Mouse (Mus musculus) forebrain, embryonic 15.5 days (tissue): ENCODE measurements at regions not wholly inside any gene's neighbourhood (a gene's known extent, or its start where the extent isn't known, plus 50 kb on each side); places are given as distances from the start of the nearest gene placed in this dataset.
A peak's percentile ranks its signal among the peaks of the same experiment; 100 is the strongest.

Experiments
- ATAC-seq: fragments of 200-750 bp; cut with Nextera tagmentation; replicated peaks from 2 replicates; pipeline ENCODE4 v1.8.0; 2017; ENCODE audit warnings: mild to moderate bottlenecking, moderate TSS enrichment, moderate library complexity
- H3K27ac ChIP-seq: fragments of 300-500 bp; sonication (generic); replicated peaks from 2 replicates; pipeline ENCODE4 v1.5.1; 2015; ENCODE audit warnings: mild to moderate bottlenecking, inconsistent platforms
- H3K27me3 ChIP-seq: fragments of 300-500 bp; sonication (generic); 2 replicates; pipeline ENCODE4 v1.6.1; 2015; ENCODE audit warnings: inconsistent platforms
- H3K36me3 ChIP-seq: fragments of 300-500 bp; sonication (generic); 2 replicates; pipeline ENCODE4 v1.6.1; 2015; ENCODE audit warnings: mild to moderate bottlenecking, inconsistent platforms
- H3K4me1 ChIP-seq: fragments of 300-500 bp; sonication (generic); 2 replicates; pipeline ENCODE4 v1.6.1; 2015; ENCODE audit warnings: inconsistent platforms
- H3K4me2 ChIP-seq: fragments of 300-500 bp; sonication (generic); replicated peaks from 2 replicates; pipeline ENCODE4 v1.6.1; 2015; ENCODE audit warnings: mild to moderate bottlenecking, inconsistent platforms
- H3K4me3 ChIP-seq: fragments of 300-500 bp; sonication (generic); 2 replicates; pipeline ENCODE4 v1.5.1; 2015; ENCODE audit warnings: mild to moderate bottlenecking, inconsistent platforms
- H3K9ac ChIP-seq: fragments of 300-500 bp; sonication (generic); replicated peaks from 2 replicates; pipeline ENCODE4 v1.6.1; 2015; ENCODE audit warnings: mild to moderate bottlenecking, inconsistent platforms
- H3K9me3 ChIP-seq: fragments of 300-500 bp; sonication (generic); 2 replicates; pipeline ENCODE4 v1.6.1; 2016; ENCODE audit warnings: inconsistent platforms
- WGBS: fragments of 180-500 bp; shearing (Covaris S2); methylation state at CpG from one replicate; pipeline ENCODE4 v1.1.7; 2015; ENCODE audit warnings: mixed read lengths; 5-methylcytosine and 5-hydroxymethylcytosine counted together

DNA sequence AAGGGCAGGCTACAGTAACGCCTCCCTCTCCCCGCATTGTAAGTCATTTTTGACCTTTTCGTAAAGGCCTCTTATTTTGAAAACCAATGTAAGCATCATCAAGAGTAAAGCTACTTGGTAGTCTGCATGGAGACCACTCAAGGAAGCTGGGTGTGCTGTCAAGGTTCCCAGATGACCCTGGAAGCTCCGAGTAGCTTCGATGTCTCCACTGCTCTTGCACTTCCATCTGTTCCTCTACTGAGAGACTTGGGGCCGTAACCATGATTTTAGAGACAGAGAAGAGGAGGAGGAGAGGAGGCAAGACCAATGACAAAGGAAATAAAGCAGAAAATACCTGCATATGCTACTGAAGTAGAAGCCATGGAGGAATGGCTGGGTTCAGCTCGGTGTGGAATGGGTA is 256.0 kb downstream of the Gm11361 start:
- Histone ChIP-seq H3K4me3 (no peak overlapping the region), H3K9me3 (no peaks in the 10 kb centered on the region), H3K9ac (no peak overlapping the region), H3K4me2 (no peak overlapping the region), H3K27me3 (no peaks in the 10 kb centered on the region), H3K27ac (peak overlapping the region; percentile 57), H3K36me3 (no peaks in the 10 kb centered on the region), H3K4me1 (peaks cover 15% of the 10 kb centered on the region)
- ATAC-seq = no peak
- 89% methylated on average over 7 of the region's 7 CpGs for WGBS

DNA sequence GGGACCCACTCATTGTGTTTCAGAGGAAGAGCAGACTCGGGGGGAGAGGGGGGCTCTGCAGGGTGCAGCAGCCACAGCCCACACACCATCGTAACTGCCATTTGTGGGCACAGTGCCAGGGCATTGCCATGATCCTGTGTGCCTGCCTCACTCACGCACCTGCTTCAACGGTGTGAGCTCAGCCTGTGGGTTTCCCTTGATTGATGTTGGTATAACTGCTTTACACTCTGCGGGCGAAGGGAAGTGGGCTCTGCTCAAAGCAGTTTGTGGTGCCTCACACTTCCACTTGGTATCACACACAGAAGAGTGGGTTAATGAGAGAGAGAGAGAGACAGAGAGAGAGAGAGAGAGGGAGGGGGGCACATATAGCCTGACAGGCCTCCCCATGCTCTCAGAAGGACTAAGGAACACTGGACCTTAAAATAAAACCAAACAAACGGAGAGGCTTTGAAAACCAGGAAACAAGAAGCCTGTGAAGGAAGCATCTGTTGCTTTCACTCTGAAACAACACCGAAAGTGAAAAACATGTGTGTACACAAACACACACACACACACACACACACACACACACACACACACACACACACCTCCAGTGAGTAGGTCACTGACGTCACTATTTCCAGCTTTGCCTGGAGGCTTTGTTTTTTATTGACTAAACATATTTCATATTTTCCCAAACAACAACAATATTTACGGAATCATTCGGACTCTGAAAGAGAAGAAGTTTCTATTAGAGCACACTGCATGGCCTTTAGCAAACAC is 255.4 kb downstream of the Gm11361 start:
- Histone ChIP-seq H3K4me2 (no peak overlapping the region), H3K36me3 (no peaks in the 10 kb centered on the region), H3K9me3 (no peaks in the 10 kb centered on the region), H3K4me1 (peaks cover 21% of the 10 kb centered on the region), H3K9ac (no peak overlapping the region), H3K27me3 (no peaks in the 10 kb centered on the region), H3K4me3 (no peak overlapping the region), H3K27ac (peak overlapping the region; percentile 57)
- peak; percentile 83 for ATAC-seq
- 40% methylated on average over 11 of the region's 11 CpGs for WGBS

DNA sequence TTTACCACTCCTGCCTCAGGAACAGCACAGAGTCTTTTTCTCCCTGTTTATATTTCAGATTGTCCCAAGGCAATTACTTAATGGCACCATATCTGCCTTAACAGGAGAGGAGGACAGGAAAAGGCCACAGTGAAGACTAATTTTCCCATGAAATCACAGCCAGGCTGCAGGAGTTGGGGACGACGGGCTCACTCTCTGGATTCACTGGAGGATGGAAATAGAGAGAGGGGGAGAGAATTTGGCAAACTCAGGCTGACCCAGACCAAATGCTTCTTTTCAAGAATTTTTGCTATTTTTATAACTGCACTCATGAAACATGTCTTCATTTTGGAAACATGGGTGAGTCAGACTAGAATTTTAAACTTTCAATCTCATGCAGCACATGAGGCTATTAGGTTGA is 250.9 kb downstream of the Gm11361 start:
- no peak for ATAC-seq
- no peak overlapping the region for H3K9ac ChIP-seq
- no peak overlapping the region for H3K4me3 ChIP-seq
- H3K27me3 ChIP-seq = no peaks in the 10 kb centered on the region
- no peaks in the 10 kb centered on the region for H3K9me3 ChIP-seq
- WGBS = 75% methylated on average over 2 of the region's 2 CpGs
- no peaks in the 10 kb centered on the region for H3K36me3 ChIP-seq
- H3K27ac ChIP-seq = 0 out of 2 replicates have a peak overlapping the region, but pooled peaks have one; percentile 2
- peaks cover 19% of the 10 kb centered on the region for H3K4me1 ChIP-seq
- H3K4me2 ChIP-seq = no peak overlapping the region

DNA sequence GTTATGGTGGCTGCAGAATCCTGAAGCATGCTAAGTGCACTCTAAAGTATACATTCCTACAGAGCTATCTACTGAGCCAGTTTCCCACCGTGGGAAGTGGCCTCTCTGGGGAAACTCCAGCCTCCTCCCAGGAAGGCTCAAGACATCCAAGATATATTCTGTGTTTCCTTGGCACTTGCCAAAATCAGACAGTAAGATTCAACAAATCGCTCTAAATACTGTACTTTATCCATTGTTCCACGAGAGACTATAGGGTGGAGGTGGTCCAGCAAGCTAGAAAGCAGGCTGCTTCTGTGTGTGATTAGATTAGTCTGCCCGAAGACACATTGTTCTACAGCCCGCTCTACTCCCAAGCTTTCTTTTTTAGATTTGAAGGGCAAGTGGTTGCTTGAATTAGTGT is 250.5 kb downstream of the Gm11361 start:
- Histone ChIP-seq H3K4me3 (no peak overlapping the region), H3K36me3 (no peaks in the 10 kb centered on the region), H3K9me3 (no peaks in the 10 kb centered on the region), H3K27ac (0 out of 2 replicates have a peak overlapping the region, but pooled peaks have one; percentile 2), H3K4me1 (peaks cover 18% of the 10 kb centered on the region), H3K4me2 (no peak overlapping the region), H3K9ac (no peak overlapping the region), H3K27me3 (no peaks in the 10 kb centered on the region)
- ATAC-seq = no peak
- WGBS = 77% methylated on average over 5 of the region's 5 CpGs

DNA sequence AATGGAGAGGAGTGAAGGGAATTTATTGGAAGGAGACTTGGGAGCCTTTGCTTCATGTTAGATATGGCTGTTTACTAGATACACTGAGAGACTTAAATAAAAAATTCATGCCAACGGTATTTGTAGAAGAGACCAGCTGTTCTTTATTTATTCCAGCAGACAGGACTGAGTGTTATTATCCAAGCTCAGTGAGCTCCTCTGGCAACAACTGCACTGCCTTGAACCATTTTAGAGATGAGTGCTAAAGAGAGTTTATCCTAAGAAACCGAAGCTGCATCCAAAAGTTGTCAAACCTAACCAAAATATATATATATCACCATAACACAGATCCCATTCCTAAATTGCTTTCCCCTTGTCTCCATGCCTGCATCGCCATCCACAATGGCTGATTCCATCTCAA is 247.0 kb downstream of the Gm11361 start:
- Histone ChIP-seq H3K9ac (no peak overlapping the region), H3K4me2 (no peak overlapping the region), H3K4me3 (no peak overlapping the region), H3K27me3 (no peaks in the 10 kb centered on the region), H3K36me3 (no peaks in the 10 kb centered on the region), H3K27ac (no peak overlapping the region), H3K9me3 (no peaks in the 10 kb centered on the region), H3K4me1 (peaks cover 8% of the 10 kb centered on the region; the same call in 1 of the 2 replicates)
- WGBS = 87% methylated on average over 3 of the region's 3 CpGs
- no peak for ATAC-seq

DNA sequence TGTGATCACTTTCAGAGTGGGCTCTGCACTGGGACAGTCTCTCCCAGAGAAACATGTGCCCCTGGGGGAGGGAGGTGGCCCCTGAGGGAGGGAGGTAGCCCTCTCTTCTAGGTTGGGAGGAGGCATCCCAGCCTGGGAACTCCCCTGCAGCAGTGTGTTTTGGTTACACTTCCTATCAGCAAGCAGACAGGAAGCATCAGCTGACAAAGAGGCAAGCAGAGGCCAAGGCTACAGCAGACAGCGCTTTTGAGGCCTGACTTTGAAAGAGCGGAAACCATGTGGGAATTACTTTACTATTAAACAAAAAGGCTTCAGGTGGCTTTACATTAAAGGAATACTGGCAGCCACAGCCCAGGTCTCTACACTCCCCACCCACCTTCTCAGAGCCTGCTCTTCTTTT is 244.8 kb downstream of the Gm11361 start:
- no peak overlapping the region for H3K4me3 ChIP-seq
- no peaks in the 10 kb centered on the region for H3K9me3 ChIP-seq
- H3K27me3 ChIP-seq = no peaks in the 10 kb centered on the region
- no peak; the same call in 1 of the 2 replicates for ATAC-seq
- H3K36me3 ChIP-seq = no peaks in the 10 kb centered on the region
- H3K9ac ChIP-seq = no peak overlapping the region
- no peaks in the 10 kb centered on the region for H3K4me1 ChIP-seq
- no peak overlapping the region for H3K4me2 ChIP-seq
- 75% methylated on average over 2 of the region's 2 CpGs for WGBS
- no peak overlapping the region for H3K27ac ChIP-seq

DNA sequence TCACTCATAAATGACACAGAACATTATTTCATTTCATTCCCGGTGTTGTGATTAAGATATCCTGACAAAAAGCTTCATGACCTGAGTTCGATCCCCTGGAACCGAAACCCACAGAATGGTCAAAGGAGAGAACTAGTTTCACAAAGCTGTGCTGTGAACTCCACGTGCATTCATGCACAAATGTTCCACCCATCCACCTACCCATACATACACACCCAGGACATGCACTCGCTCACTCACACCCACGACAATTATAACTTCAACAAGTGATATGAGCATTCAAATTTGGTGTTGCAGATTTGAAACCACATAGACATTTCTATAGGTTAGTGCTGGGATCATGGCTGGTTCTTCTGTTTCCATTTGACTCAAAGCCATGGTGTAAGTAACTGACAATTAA is 243.4 kb downstream of the Gm11361 start:
- H3K4me2 ChIP-seq = no peak overlapping the region
- no peaks in the 10 kb centered on the region for H3K9me3 ChIP-seq
- no peak overlapping the region for H3K9ac ChIP-seq
- no peak overlapping the region for H3K4me3 ChIP-seq
- no peak overlapping the region for H3K27ac ChIP-seq
- no peaks in the 10 kb centered on the region for H3K4me1 ChIP-seq
- no peaks in the 10 kb centered on the region for H3K36me3 ChIP-seq
- H3K27me3 ChIP-seq = no peaks in the 10 kb centered on the region
- WGBS = 97% methylated on average over 6 of the region's 6 CpGs
- ATAC-seq = no peak

DNA sequence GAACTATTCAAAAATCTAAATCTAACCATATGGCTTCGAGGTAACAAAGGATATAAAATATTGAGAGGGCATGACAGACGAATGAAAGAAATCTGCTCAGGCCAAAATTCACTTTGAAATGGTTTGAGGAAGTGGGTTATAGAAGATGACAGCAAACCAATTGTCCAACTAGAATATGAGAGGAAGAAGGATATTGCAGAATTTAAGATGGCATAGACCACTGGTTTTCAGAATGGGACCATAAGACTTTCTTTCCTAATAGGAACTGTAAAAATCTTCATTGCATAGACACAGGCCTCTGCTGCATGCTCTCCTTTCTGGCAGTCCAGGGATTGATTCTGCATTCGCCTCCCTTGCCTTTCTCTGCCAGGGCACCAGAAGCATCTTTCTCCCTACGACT is 240.2 kb downstream of the Gm11361 start:
- 93% methylated on average over 4 of the region's 4 CpGs for WGBS
- no peak for ATAC-seq
- H3K36me3 ChIP-seq = no peaks in the 10 kb centered on the region
- no peak overlapping the region for H3K4me2 ChIP-seq
- no peaks in the 10 kb centered on the region for H3K9me3 ChIP-seq
- no peak overlapping the region for H3K27ac ChIP-seq
- H3K4me1 ChIP-seq = no peaks in the 10 kb centered on the region
- H3K27me3 ChIP-seq = no peaks in the 10 kb centered on the region
- H3K9ac ChIP-seq = no peak overlapping the region
- no peak overlapping the region for H3K4me3 ChIP-seq

DNA sequence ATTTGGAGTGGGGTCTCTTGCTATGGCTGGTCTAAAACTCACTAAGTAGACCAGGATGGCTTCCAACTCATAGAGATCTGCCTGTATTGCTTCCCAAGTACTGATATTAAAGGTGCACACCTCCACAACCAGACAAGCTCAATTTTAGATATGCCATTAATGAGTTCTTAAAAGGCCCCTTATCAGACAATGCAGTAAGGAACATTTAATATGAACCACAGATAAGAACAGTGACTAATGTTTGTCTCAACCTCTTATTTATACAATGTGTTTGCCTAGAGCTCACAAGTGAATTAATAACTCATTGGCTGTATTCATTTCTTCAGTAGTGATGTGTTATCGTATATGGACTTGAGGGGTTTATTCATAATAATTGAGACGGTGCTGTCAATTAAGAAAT is 234.7 kb downstream of the Gm11361 start:
- Histone ChIP-seq H3K4me1 (no peaks in the 10 kb centered on the region), H3K27me3 (no peaks in the 10 kb centered on the region), H3K9ac (no peak overlapping the region), H3K4me2 (no peak overlapping the region), H3K9me3 (no peaks in the 10 kb centered on the region), H3K4me3 (no peak overlapping the region), H3K27ac (no peak overlapping the region), H3K36me3 (peaks cover 3% of the 10 kb centered on the region; the same call in 1 of the 2 replicates)
- no peak for ATAC-seq
- 83% methylated on average over 2 of the region's 2 CpGs for WGBS

DNA sequence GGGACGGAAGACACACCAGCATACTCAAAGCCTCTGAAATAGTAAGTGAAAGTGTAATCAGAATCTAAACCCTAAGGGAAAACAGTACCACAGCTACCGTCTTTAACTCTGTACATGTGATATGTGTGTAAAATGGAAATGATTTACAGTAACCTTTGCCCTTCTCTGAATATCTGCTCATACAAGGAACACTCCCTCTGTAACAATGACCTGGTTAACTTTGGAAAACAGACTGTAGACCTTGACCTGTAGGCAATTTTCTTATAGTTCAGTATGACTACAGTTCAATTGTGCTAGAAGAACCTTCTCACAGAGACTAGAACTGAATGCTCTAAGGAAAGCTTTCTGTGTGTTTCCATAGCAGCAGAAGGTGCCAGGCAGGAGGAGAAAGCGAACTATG is 226.4 kb downstream of the Gm11361 start:
- H3K27me3 ChIP-seq = no peaks in the 10 kb centered on the region
- H3K4me3 ChIP-seq = no peak overlapping the region
- no peak overlapping the region for H3K9ac ChIP-seq
- peaks cover 3% of the 10 kb centered on the region; the same call in 1 of the 2 replicates for H3K36me3 ChIP-seq
- WGBS = 84% methylated on average over 3 of the region's 3 CpGs
- peaks cover 20% of the 10 kb centered on the region for H3K4me1 ChIP-seq
- no peak for ATAC-seq
- no peak overlapping the region for H3K27ac ChIP-seq
- H3K4me2 ChIP-seq = no peak overlapping the region
- no peaks in the 10 kb centered on the region for H3K9me3 ChIP-seq

DNA sequence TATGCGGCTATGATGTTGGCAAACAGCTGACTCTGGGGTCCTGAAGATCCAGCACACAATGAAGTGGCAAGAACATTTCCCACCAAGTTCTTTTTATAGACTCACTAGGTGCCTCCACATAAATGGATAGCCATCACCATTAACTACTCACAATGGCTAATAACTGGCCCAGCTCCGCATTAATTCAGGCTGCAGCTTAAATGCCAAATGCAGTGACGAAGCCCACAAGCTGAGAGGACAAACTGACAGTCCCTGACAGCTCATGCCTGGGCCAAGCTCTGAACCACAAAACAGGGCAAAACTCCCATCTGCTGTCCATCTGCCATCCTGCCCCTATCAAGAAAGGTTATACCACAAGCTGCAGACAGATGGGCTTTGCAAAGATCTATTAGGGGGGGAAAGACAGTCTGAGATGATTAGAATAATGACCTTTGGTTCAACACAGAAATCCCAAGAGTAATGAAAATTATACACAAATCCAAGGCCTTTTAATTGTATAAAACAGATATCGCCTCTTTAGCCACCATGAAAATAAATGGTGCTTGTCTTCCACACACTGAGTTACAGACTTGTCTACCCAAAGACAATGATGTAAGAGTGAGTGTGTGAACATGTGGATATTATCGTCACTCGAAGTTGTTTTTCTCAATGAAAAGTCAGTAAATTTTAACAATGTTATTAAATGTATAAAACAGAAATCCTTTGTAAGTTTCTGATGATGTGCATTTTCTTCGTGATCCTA is 224.1 kb downstream of the Gm11361 start:
- peaks cover 20% of the 10 kb centered on the region for H3K4me1 ChIP-seq
- 42% methylated on average over 7 of the region's 7 CpGs for WGBS
- H3K4me3 ChIP-seq = no peak overlapping the region
- no peaks in the 10 kb centered on the region for H3K27me3 ChIP-seq
- H3K36me3 ChIP-seq = no peaks in the 10 kb centered on the region
- no peaks in the 10 kb centered on the region for H3K9me3 ChIP-seq
- H3K27ac ChIP-seq = peak overlapping the region; percentile 60
- peak; percentile 93 for ATAC-seq
- H3K4me2 ChIP-seq = no peak overlapping the region
- H3K9ac ChIP-seq = no peak overlapping the region

DNA sequence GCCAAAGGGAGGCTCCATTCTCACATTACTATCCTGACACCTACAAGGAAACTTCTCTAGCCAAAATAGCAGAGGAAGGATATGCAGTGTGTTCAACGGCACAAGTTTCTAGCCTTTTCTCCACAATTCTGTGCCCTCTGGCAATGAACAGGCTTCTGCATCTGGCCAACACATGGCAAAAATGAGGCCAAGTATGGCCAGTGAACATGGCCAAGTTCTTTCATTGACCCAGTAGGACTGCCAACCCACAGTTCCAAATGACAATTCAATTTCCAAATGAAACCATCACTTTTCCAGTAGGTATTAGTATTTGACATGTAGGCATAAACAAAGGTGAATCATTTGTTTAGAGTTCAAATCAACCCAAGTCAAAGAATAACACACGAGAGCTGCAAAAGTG is 208.8 kb downstream of the Gm11361 start:
- Histone ChIP-seq H3K9ac (no peak overlapping the region), H3K9me3 (no peaks in the 10 kb centered on the region), H3K4me2 (no peak overlapping the region), H3K36me3 (no peaks in the 10 kb centered on the region), H3K4me3 (no peak overlapping the region), H3K4me1 (no peaks in the 10 kb centered on the region; the same call in 1 of the 2 replicates), H3K27ac (peak overlapping the region; percentile 80), H3K27me3 (no peaks in the 10 kb centered on the region)
- no peak for ATAC-seq
- 78% methylated on average over 2 of the region's 2 CpGs for WGBS
